Mouse (Mus musculus) effector memory CD4-positive, alpha-beta T cell, adult 5 months (primary cell): ENCODE data around the gene Olfr30. TPM values are rescaled to one million over a fixed set of nuclear protein-coding genes. Genes with fewer than 3 reads are reported as not detected.

ENCODE experiments used
- polyA plus RNA-seq: library from polyadenylated mRNA; unstranded; fragments of 100-300 nt; shearing (Covaris generic); gene quantifications from one replicate; pipeline ENCODE4 v1.2.1, GENCODE M21; 2017

Gene Olfr30
- not detected for polyA plus RNA-seq

DNA sequence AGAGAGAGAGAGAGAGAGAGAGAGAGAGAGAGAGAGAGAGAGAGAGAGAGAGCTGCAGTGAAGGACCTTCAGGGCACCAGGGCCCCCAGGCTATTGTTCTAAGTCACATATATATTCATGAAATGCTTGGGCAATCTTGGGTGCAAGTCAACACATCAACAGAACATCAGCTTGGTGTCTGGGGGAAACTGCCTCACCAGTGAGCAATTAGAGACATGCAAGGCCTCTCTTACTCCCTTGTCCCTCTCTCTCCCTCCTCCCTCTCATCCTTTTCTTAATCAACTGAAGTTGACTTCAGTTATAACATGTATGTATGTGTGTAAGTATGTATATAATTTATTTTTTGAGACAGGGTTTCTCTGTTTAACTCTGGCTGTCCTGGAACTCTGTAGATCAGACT lies at the start of gene Olfr30:
Gene Olfr30, minus strand, starts transcription at position 101 of the 400 bp plus-strand sequence.

DNA sequence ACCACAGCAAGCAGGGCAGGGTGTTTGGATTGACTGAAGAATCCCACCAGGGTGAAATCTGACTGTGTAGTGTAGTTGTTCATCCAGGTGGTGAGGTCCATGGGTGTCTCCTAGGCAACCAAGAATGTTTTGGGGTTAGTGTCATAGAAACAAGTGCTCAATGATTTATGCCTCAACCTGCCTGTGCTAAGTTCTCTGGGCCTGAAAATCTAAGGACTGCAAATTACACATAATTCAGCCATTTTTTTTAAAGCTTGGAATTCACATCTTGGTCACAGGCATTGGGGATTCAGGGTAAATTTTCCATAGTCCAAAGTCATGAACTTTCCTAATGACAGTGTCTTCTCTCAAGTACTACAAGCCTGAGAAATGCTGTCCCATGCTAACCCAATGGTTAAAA lies 40.4 kb upstream of the Olfr30 start, which contains the start of gene Olfr331:
Gene Olfr331, minus strand, starts transcription at position 101 of the 400 bp plus-strand sequence.

DNA sequence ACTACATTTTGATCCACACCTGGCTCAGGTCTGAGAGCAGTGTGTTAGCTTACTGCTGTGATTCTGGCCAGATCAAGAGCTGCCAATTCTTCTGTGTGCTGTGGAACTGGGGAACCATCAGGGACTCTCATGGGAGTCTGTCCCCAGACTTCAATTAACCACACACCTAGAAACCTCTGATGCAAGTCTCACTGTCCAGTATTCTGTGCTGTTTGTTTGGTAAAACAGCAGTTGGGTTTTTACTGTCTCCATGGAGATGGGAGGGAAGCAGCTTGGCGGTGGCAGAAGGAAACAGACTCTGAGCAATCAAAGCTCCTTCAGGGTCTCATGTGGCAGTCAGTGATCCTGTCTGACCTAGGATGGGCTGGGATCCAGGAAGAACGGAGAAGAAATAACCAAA lies 30.4 kb upstream of the Olfr30 start, which contains the start of gene Olfr332:
Gene Olfr332, minus strand, starts transcription at position 101 of the 400 bp plus-strand sequence.

DNA sequence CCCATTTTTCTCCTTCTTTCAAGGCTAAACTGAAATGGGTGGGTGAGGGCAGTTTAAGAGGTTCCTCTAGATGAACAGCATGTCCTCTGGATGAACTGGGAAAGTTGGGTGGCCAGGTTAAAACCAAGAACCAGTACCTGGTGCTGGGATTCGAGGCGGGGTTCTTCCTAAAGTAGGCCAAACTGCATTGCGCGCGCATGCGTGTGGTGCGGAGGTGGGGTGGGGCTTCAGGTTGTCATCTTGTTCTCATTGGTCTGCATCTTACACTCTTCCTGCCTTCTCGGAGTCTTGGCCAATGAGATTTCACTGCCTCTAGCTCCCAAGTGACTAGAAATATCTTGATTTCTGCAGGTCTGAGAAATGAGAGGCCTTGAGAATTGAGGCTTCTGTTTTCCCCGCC lies 9.3 kb downstream of the Olfr30 start, which contains the start of gene Lypd9:
Gene Lypd9, minus strand, starts transcription at position 165 of the 400 bp plus-strand sequence.

DNA sequence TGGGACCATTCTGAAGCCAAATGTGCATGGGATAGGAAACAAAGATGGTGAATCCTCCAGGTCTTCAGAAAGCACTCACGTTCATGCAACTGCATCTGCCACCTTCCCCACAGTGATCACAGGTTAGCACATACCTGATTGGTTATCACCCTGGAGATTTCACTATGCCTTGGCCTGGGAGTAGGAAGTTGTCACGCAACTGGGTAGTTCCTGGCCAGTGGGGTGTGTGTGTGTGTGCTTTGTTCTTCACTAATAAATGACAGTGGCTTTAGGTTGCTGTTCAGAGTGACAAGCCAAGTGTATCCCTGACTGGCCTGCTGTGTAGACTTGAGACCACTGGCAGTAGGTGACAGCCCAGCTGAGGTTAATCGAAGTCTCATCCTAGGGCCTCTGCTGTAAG lies 29.8 kb downstream of the Olfr30 start, which contains the start of gene Gm12253:
Gene Gm12253, plus strand, starts transcription at position 301 of the 400 bp plus-strand sequence.

DNA sequence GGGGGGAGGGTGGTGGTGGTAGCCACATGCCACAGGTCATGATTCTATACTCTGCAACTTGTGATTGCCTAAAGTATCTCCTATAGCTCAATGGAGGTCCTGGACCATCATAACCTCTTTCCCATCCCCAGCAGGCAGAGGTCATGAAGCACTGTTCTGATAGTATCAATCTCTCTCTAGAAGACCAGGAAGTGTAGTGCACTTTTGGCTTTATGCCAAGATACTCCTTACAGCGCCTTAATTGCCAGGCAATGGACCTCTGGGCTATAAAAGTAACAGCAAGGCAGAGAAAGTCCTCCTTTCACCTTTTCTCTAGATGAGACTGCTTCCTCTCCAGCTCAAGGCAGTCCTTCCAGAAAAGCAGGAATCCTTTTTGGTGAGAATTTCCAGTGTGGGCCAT lies 41.3 kb downstream of the Olfr30 start, which contains the start of gene 1810065E05Rik:
Gene 1810065E05Rik, plus strand, starts transcription at position 297 of the 400 bp plus-strand sequence.

Other genes starting within 250 kb of the Olfr30 start
- not detected for gene 4930438A08Rik, start 187.5 kb downstream of the Olfr30 start, polyA plus RNA-seq
- gene Zfp692, start 155.2 kb downstream of the Olfr30 start, polyA plus RNA-seq = 42.3 TPM
- 44.2 TPM for gene Zfp672, start 131.9 kb downstream of the Olfr30 start, polyA plus RNA-seq
- gene Sh3bp5l, start 131.5 kb downstream of the Olfr30 start, polyA plus RNA-seq = 18.9 TPM
- not detected for gene Lypd8, start 83.2 kb downstream of the Olfr30 start, polyA plus RNA-seq
- gene 1810065E05Rik, start 41.2 kb downstream of the Olfr30 start, polyA plus RNA-seq = not detected
- not detected for gene Gm12253, start 29.7 kb downstream of the Olfr30 start, polyA plus RNA-seq
- gene Lypd9, start 9.3 kb downstream of the Olfr30 start, polyA plus RNA-seq = not detected
- gene Olfr332, start 30.3 kb upstream of the Olfr30 start, polyA plus RNA-seq = not detected
- gene Olfr331, start 40.3 kb upstream of the Olfr30 start, polyA plus RNA-seq = not detected
- gene Olfr330, start 72.6 kb upstream of the Olfr30 start, polyA plus RNA-seq = 0.41 TPM
- not detected for gene Olfr329-ps, start 84.2 kb upstream of the Olfr30 start, polyA plus RNA-seq
- 0.19 TPM for gene Olfr328, start 93.4 kb upstream of the Olfr30 start, polyA plus RNA-seq
- gene Olfr224, start 108.3 kb upstream of the Olfr30 start, polyA plus RNA-seq = not detected
- gene Olfr325, start 115.5 kb upstream of the Olfr30 start, polyA plus RNA-seq = not detected
- not detected for gene Olfr324, start 132.8 kb upstream of the Olfr30 start, polyA plus RNA-seq
- gene 2210407C18Rik, start 153.8 kb upstream of the Olfr30 start, polyA plus RNA-seq = not detected
- gene Olfr323, start 168.2 kb upstream of the Olfr30 start, polyA plus RNA-seq = not detected
- gene Trim58, start 178.2 kb upstream of the Olfr30 start, polyA plus RNA-seq = not detected
- not detected for gene Olfr322, start 196.5 kb upstream of the Olfr30 start, polyA plus RNA-seq
- not detected for gene Olfr320, start 218.8 kb upstream of the Olfr30 start, polyA plus RNA-seq
- gene Olfr319, start 236.9 kb upstream of the Olfr30 start, polyA plus RNA-seq = not detected